Mouse (Mus musculus): ENCODE data around the gene Snrpg.
A peak's percentile ranks its signal among the peaks of the same experiment; 100 is the strongest.
"Not testable (repeated sequence)": the region's sequence is repeated elsewhere in the genome, so short reads cannot be mapped to it uniquely, and the experiment has no call there.

Gene Snrpg

DNA sequence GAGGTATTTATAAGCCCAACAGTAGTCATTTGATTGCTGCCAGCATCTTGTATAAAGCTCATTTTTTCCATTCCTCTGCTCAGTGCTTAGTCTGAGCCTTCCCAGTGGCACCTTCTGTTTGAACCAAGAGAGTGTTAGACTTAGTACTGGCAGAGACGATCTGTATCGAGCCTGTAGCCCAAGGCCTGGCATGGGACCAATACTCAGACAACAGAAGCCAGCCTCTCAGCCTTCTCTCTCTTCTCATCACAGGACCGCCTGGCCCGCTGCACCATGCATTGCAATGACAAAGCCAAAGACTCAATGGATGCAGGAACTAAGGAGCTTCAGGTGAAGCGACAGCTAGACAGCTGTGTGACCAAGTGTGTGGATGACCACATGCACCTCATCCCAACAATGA is 2.6 kb upstream of the Snrpg start:
- no peak for DNase-seq

DNA sequence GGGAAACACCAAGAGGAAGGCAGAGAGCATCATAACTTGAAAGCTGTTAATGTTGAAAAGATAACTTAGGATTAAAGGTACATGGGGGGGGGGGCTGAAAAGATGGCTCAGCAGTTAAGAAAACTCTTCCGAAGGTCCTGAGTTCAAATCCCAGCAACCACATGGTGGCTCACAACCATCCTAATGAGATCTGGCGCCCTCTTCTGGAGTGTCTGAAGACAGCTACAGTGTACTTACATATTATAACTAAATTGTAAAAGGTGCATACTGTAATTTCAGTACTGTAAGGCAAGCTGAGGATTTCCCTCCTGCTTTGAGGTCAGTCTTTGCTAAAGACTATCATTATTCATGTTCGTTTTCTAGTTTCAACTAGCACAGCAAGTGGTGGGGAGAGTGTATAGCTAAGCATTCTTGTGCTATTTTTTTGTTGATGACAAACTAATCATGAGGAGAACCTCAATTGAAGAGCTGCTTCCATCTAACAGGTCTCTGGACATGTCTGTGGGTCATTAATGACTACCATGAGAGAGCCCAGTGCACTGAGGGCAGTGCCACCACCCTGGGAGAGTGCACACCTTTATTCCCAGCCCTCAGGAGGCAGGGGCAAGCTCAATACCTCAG is 901 bp upstream of the Snrpg start:
- no peak for DNase-seq

- peak; percentile 97 for DNase-seq
These were observed 322 bp downstream of the Snrpg start for GRCm38 (mm10) chr6:86371340-86371911.

DNA sequence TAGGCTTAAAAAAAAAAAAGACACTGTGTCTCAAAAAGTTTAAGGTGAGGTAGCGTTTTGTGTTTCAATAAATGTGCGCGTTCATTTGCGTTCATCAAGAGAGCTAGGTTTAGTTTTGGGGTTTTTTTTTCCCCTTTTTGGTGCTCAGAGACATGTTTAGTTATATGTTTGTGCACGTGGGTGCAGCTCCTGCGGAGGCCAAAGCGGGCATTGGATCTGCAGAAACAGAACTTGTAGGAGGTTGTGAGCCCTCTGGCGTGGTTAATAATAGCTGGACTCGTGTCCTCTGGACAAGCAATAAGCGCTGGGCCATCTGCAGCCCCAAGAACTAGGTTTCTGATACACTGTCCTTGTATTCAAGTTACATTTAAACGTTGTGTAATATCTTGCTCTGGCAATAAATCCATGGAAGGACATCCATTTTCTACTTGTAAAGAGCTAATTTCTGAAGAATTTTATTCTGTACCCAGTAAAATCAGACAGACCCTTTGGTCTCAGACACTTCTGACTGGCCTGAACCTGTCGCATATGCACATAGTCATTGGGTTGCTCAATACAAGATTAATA is 929 bp downstream of the Snrpg start:
- no peak for DNase-seq

DNA sequence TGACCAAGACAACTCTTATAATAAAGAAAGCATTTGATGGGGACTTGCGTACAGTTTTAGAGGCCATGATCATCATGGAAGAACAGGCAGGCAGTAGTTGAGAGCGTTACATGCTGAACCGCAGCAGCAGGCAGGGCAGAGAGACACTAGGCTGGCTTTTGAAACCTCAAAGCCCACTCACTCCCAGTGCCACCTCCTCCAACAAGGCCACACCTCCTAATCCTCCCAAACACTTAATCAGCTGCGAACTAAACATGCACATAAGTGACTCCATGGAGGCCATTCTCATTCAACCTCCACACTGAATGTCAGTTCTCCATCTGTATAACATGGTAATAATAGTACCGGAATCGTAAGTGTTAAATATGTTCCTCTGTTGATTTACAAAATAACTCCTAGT is 2.5 kb downstream of the Snrpg start:
- DNase-seq: no peak

- no peak for DNase-seq
These were observed 7.2 kb downstream of the Snrpg start for GRCm38 (mm10) chr6:86378341-86378740.

DNA sequence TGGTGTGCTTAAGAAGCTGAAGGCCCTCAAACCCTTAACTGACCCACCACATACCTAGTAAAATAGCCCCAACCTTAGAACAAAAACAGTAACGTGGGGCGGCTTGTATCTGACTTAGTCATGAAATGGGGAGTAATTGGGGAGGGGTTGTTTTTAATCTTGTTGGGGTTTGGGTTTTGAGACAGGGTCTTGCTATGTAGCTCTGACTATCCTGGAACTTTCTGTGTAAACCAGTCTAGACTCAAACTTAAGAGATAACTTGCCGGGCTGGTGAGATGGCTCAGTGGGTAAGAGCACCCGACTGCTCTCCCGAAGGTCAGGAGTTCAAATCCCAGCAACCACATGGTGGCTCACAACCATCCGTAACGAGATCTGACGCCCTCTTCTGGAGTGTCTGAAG is 9.0 kb downstream of the Snrpg start:
- not testable (repeated sequence) for DNase-seq

DNA sequence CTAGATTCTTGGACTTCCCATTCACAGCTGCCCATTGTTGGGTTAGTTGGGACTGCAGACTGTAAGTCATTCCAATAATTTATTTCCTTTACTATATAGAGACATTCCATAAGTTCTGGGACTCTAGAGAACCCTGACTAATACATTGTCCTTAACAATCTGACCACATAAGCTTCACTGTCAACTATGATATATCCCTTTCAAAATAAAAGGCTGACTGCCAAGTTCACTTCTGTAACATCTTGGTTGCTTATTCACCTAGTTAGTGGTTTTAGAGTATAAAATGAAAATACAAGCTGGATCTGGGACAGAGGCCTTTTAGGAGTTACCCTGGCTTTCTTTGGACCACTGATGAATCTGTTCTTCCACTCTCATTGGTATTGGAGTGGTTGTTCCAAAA is 11.4 kb downstream of the Snrpg start:
- DNase-seq: no peak

DNA sequence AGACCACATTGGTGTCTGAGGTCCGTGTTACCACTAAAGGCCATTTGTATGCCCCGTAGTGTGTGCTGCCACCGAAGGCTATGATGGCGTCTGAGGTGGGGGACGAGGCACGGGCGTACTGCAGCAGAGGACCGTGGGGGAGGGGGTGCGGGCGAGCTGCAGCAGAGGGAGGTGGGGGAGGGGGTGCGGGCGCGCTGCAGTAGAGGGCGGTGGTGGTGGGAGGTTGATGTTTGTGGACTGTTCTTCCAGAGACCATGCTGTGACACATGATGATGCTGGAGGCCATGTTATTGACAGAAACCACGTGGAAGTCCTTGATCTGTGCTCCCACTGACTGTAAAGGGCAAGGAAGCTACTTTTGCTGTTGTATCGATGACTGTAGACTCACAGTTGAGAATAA is 12.3 kb downstream of the Snrpg start:
- no peak for DNase-seq

DNA sequence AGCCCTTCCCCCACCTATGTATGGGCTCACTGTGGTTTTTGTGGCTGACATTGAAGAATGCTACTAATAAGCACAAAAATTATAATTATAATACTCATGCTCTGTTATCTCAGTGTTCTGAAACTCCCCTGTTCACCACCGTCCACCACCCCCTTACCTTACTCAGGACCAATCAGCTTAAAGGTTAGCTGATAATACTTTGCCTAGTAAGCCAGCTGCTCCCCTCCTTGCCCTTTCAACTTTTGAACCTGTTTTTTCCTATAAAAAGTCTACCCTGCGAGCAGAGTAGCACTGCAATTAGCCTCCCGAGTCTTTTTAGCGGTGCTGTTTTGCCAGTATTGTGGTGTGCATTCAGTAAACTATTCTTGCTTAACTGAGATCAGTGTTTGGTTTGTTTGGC is 13.6 kb downstream of the Snrpg start:
- no peak for DNase-seq

DNA sequence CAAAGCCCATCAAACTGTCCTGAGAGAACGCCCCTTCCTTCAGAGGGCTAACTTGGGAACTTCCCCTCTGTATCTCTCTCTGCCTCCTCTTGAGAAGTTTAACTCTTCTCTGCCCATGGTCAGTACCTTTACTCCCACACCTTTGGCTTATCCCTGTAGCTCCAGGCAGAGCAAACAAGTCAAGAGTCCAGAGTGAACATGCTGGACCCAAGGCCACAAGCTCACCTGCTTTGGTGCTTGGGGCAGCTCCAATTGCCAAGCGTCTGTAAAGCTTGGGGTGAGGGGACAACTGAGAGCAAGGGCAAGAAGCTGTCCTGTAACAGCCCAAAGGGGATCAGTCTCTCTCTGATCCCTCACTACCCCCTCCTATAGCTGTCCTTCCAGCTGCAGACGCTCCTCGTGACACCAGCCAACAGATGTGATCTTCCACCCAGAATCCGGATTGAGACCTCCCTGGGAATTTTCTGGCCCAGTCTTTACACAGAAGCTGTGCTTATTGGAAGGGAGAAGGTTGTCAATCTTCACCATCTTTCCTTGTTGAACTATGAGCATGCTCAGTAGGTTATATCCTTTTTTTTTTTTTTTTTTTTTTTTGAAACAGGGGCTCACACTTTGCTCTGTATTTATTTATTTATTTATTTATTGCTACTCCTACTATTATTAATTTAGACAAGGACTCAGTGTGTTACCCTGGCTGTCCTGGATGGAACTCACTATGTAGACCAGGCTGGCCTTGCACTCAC is 14.4 kb downstream of the Snrpg start:
- no peak for DNase-seq

- no peak for DNase-seq
These were observed 16.2 kb downstream of the Snrpg start for GRCm38 (mm10) chr6:86387313-86387712.

GRCm38 (mm10) chr6:86388461-86388860 is 17.4 kb downstream of the Snrpg start:
- DNase-seq: no peak

- DNase-seq: no peak
These were observed 20.2 kb downstream of the Snrpg start for GRCm38 (mm10) chr6:86391326-86391725.

GRCm38 (mm10) chr6:86393187-86393586 is 22.1 kb downstream of the Snrpg start:
- no peak for DNase-seq

DNA sequence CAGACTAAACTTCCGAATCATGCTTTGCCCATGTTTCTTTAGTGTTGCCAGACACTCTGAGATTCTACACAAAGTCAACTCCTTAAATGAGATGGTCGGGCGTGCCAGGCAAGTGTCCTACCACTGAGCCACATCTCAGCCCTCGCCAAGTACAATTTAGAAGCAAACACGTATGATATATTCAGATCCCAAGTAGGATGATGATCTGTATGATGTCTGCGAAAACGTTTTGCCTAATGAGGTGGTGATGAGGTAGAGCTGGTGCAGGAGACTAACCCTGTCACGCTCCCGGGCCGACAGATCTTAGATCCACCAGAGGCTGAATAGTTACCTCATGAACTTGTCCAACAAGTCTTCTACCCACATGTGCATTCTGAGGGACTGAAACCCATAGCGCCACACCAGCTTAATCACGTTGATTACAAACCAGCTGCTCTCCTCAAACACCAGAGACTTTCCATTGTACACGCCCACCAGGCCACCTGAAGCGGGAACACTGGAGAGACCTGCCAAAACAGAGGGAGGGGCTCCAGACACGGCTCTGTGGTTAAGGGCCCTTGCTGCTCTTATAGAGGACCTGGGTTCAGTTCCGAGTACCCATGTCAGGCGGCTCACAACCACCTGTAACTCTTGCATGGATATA is 23.1 kb downstream of the Snrpg start:
- DNase-seq: no peak

DNA sequence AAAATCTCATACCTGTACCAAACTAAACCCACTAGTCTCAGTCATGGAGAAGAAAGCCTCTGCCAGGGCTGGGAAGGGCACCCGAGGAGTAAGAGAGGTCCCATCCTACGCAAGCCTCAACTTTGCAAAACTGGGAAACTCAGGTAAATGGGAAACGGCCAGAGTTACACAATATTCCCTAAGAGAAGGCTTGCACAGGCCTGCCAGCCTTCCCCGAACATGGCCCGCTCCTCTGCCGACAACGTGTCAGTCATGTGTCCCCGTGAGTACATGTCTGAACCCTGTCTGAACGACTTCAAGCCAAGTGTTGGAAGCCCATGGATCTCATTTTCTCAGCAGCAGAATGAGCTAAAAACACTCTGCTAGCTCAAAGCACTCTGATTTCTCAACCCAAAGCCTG is 23.9 kb downstream of the Snrpg start:
- no peak for DNase-seq

DNA sequence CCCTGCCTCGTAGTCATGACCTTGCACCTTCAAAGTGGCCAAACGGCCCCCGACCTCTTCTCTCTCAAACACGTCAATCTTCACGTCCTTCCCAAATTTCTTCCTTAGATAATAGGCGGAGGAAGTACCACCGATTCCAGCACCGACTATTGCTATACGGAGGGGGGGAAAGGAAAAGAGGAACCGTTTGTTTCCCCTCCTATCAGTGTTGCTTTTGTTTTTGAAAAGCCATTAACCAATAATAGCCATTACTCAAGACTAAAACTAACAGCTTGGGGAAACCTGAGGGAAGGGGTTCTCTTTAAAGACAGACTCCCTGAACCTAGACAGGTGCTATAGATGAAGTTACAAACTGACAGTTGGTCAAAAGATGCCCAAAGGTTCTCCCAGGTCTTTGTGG is 24.9 kb downstream of the Snrpg start:
- no peak for DNase-seq

DNA sequence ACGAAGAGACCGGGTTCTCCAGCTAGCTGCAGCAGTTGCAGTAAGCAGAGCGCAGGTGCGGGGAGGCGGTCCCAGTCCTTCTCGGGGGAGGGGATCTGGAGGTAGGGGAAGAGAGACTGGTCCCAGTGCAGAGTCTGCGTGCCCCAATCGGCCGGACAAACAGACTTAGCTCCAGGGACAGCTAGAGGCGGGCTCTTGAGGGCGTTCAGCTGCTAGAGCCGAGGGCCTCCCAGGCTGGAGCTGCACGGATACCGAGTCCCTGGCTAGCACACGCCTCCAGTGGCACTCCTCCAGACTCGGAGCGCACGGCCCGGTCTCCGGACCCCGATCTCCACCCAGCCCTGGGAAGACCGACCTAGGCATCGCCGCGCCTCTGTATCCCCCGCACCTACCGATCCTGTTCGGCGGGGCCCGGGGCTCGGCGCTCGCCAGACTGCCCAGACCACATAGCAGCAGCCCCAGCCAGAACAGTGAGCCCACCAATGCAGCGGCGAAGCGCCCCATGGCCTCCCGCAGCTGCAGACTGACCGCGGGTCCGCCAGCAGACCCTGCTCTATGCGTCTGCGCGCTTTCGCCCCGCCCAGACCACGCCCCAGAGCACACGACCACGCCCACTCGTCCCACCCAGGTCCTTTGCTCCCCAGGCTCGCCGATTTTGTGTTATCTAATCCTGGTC is 25.6 kb downstream of the Snrpg start, which contains the start of gene Pcyox1:
Pcyox1 (minus strand) TSS at position 574 of the 676 bp plus-strand sequence.
- peak; percentile 81 for DNase-seq

- DNase-seq: no peak
These were observed 26.3 kb downstream of the Snrpg start for GRCm38 (mm10) chr6:86397257-86397980.

DNA sequence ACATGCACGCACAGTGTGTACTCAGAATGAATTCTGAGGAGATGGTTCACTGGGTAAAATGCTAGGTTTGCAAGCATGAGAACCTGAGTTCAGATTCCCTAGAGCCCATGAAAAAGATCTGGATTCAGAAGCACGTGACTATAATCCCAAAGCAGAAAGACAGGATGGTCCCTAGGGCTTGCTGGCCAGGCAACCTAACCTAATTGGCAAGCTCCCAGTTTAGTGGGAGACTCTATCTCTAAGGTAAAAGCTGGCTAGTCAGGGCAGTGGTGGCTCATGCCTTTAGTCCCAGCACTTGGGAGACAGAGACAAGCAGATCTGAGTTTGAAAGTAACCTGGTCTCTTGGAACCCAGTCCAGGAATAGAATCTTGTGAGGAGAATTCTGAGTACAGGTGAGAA is 27.9 kb downstream of the Snrpg start:
- DNase-seq: no peak

DNA sequence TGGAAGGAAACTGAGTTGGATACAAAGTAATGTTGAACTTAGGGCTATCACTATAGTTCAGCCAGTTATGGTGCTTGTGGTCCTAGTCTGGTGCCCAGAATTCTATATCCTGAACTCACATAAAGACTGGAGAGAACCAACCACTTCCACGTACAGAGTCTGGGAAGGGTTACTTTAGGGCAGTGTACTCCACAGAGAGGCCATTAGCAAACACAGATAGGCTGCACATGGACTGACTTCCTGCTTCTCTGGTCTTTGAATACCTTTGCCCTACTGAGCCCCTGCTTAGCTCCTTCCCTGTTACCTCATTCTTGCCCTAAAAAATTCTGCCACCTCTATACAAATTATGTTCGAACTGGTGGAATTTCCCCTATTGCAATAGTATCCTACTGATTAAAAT is 28.9 kb downstream of the Snrpg start:
- DNase-seq: no peak

Data from right cerebral cortex, postnatal 14 days (tissue).